Mouse (Mus musculus) megakaryocyte progenitor cell, adult 5-6 weeks (primary cell): ENCODE data around the gene Rsbn1l. TPM values are rescaled to one million over a fixed set of nuclear protein-coding genes. Genes with fewer than 3 reads are reported as not detected.
A peak's percentile ranks its signal among the peaks of the same experiment; 100 is the strongest.

Experiments
- ATAC-seq: replicated peaks from 2 replicates; pipeline ENCODE4 v1.8.0; 2016; ENCODE audit warnings: mild to moderate bottlenecking, moderate TSS enrichment, inconsistent platforms; ENCODE audit not compliant: poor library complexity
- total RNA-seq, 2 experiments: library from RNA; stranded (forward) in 1 of 2; stranded (reverse) in 1 of 2; fragments of 157-497, 149-512 nt in 1 of 2; fragments of 200-1000 nt in 1 of 2; gene quantifications; 2 replicates each; pipeline versions ENCODE4 v1.2.3 to v1.2.4; 2015 to 2017

Rsbn1l gene
- total RNA-seq, 2 experiments from 2014 or later: 16.8 to 33.0 TPM

GRCm38 (mm10) chr5:20911741-20912140 is 44.5 kb downstream of the Rsbn1l start:
- ATAC-seq: no peak

- peak; percentile 91 for ATAC-seq
These were observed 50.0 kb downstream of the Rsbn1l start for GRCm38 (mm10) chr5:20906191-20906590.

- no peak for ATAC-seq
These were observed 50.8 kb downstream of the Rsbn1l start for GRCm38 (mm10) chr5:20905437-20905836.

- ATAC-seq: no peak
These were observed 51.6 kb downstream of the Rsbn1l start for GRCm38 (mm10) chr5:20904647-20905046.

- peak; percentile 99 for ATAC-seq
These were observed 58.6 kb downstream of the Rsbn1l start for GRCm38 (mm10) chr5:20897446-20898167.

GRCm38 (mm10) chr5:20884036-20884620 is 72.1 kb downstream of the Rsbn1l start:
- ATAC-seq: no peak

- ATAC-seq: peak; percentile 82
These were observed 74.0 kb downstream of the Rsbn1l start, which contains the start of the genes Phtf2 and Tmem60 for GRCm38 (mm10) chr5:20881915-20882800. Gene Phtf2 (minus strand): TSS chr5:20882124. Gene Tmem60 (plus strand): TSS chr5:20882191.

GRCm38 (mm10) chr5:20880797-20881775 is 75.1 kb downstream of the Rsbn1l start:
- peak; percentile 8 for ATAC-seq

GRCm38 (mm10) chr5:20880386-20880785 is 75.8 kb downstream of the Rsbn1l start:
- ATAC-seq: no peak

- ATAC-seq: no peak
These were observed 79.2 kb downstream of the Rsbn1l start for GRCm38 (mm10) chr5:20876934-20877426.

GRCm38 (mm10) chr5:20873146-20873545 is 83.1 kb downstream of the Rsbn1l start:
- no peak for ATAC-seq

- ATAC-seq: peak; percentile 24; the same call in 1 of the 2 replicates
These were observed 90.9 kb downstream of the Rsbn1l start for GRCm38 (mm10) chr5:20865193-20865755.

GRCm38 (mm10) chr5:20864216-20864969 is 91.8 kb downstream of the Rsbn1l start:
- ATAC-seq: peak; percentile 54

- ATAC-seq: no peak
These were observed 94.3 kb downstream of the Rsbn1l start for GRCm38 (mm10) chr5:20861901-20862300.

- peak; percentile 55 for ATAC-seq
These were observed 95.6 kb downstream of the Rsbn1l start for GRCm38 (mm10) chr5:20860565-20860964.

- no peak for ATAC-seq
These were observed 97.8 kb downstream of the Rsbn1l start for GRCm38 (mm10) chr5:20858404-20858803.

- ATAC-seq: no peak
These were observed 101.1 kb downstream of the Rsbn1l start for GRCm38 (mm10) chr5:20855066-20855465.

- ATAC-seq: peak; percentile 78
These were observed 109.2 kb downstream of the Rsbn1l start for GRCm38 (mm10) chr5:20847010-20847409.

GRCm38 (mm10) chr5:20843816-20844215 is 112.4 kb downstream of the Rsbn1l start:
- ATAC-seq: no peak
